Mouse (Mus musculus): ENCODE measurements at regions not wholly inside any gene's neighbourhood (a gene's known extent, or its start where the extent isn't known, plus 50 kb on each side); places are given as distances from the start of the nearest gene placed in this dataset.

DNA sequence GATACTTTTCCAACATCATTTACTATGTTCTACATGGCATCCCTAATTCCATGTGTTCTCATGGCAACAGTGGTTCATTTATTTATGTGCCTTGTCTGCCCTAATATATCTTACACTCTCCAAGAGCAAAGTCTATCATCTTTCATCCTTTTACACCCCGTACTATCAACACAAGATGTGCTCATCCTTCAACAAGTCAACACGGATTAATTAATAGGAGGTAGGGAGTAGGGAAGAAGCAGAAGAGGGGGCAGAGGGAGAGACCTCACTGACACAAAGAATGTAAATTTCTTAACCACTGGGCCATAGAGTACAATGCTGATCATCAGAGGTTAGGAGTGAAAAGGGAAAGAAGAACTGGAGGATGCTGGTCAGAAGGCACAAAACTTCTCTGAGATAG is 267.0 kb upstream of the Setmar start:
- DNase-seq (ENCODE audit: low spot score), result no peak

DNA sequence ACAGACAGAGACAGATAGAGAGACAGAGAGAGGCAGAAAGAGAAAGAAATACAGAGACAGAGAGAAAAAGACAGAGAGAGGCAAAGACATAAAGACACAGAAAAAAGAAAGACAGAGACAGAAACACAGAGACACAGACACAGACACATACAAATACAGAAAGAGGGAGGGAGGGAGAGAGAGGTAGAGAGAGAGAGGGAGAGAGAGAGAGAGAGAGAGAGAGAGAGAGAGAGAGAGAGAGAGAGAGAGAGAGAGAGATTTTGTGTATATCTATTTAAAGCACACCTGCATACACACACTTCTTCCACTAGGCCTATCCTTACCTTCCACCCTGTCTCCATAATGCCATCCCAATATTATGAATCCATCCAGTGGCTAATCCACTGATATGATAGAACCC is 261.8 kb upstream of the Setmar start:
- DNase-seq (ENCODE audit: low spot score), result no peak

All from layer of hippocampus, adult 9-10 months (tissue).